ENCODE assay signal across 16 mouse cellular contexts in the genomic region with DNA sequence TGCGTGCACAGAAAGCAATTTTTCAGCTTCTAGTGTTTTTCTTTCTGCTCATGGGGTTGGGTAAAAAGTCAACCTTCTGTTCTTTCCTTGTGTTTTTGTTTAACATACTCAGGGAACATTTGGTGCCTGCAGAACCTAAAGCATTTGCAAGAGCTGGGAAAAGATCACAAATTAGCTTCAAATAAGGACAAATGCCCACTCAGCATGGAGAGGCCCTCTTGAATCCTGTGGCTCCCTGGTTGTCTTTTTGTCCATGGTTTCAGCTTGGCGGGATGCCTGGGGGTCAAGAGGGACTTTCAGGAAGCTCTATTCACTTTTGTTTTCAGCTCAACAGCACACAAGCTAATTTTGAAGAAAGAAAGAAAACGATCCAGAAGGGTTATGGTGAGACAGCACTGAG.
DNase-seq lines count a peak whose midpoint lies in the region; ATAC-seq lines count a peak whose summit lies in the region.
"Had no signal": no experiment of that assay in that cellular context is flagged by ENCODE, and none has a peak within 500 bp of the region (broad histone marks: within the 10 kb centered on the region; RNA-seq: fewer than 3 reads in every experiment).

No protein-coding gene starts in this region.

- no peaks in the 10 kb centered on the region for H3K4me1 ChIP-seq in liver, embryonic 12.5 days
- H3K4me1 ChIP-seq: heart, embryonic 12.5 days; liver, embryonic 15.5 days; midbrain, embryonic 12.5 days; neural tube, embryonic 13.5 days had no signal

- H3K4me3 ChIP-seq in liver, embryonic 12.5 days = no peak overlapping the region
- H3K4me3 ChIP-seq: gastrocnemius, adult 2 months; heart, embryonic 12.5 days; hindbrain, embryonic 10.5 days; liver, embryonic 15.5 days; midbrain, embryonic 12.5 days; neural tube, embryonic 13.5 days had no signal

- H3K4me2 ChIP-seq in liver, embryonic 12.5 days = no peak overlapping the region
- H3K4me2 ChIP-seq: heart, embryonic 12.5 days; liver, embryonic 15.5 days; midbrain, embryonic 12.5 days; neural tube, embryonic 13.5 days had no signal

- no peaks in the 10 kb centered on the region for H3K9me3 ChIP-seq in liver, embryonic 12.5 days (replicated peaks)
- H3K9me3 ChIP-seq: heart, embryonic 12.5 days; hindbrain, embryonic 10.5 days; liver, embryonic 15.5 days; midbrain, embryonic 12.5 days; neural tube, embryonic 13.5 days had no signal

- no peak overlapping the region for H3K9ac ChIP-seq in liver, embryonic 12.5 days
- H3K9ac ChIP-seq: heart, embryonic 12.5 days; liver, embryonic 15.5 days; midbrain, embryonic 12.5 days; neural tube, embryonic 13.5 days had no signal

- H3K27ac ChIP-seq in liver, embryonic 12.5 days = no peak overlapping the region
- H3K27ac ChIP-seq: gastrocnemius, adult 2 months; hindbrain, embryonic 10.5 days; liver, embryonic 15.5 days; midbrain, embryonic 12.5 days; neural tube, embryonic 13.5 days had no signal

- no peaks in the 10 kb centered on the region for H3K36me3 ChIP-seq in liver, embryonic 12.5 days
- H3K36me3 ChIP-seq: heart, embryonic 12.5 days; hindbrain, embryonic 10.5 days; liver, embryonic 15.5 days; midbrain, embryonic 12.5 days; neural tube, embryonic 13.5 days had no signal

- DNase-seq in left cerebral cortex, adult 11 months (ENCODE audit: low spot score) = peak; percentile 4
- no peak for DNase-seq in left cerebral cortex, postnatal 25 days (ENCODE audit: low spot score in 2 of 2)
- peak; percentile 53 for DNase-seq in brain, adult 2 months (ENCODE audit: low read depth, low spot score)
- DNase-seq in layer of hippocampus, adult 11-12 months (ENCODE audit: low spot score) = peak; percentile 38
- peak; percentile 18 for DNase-seq in lung, postnatal 10 days
- no peak for DNase-seq in frontal cortex, postnatal 36 days (ENCODE audit: low spot score in 2 of 2)
- DNase-seq: gastrocnemius, adult 2 months; kidney, adult 9 months; spleen, adult 18-20 months had no signal

- WGBS in liver, embryonic 12.5 days (ENCODE audit: insufficient replicate concordance) = 55% methylated on average over 3 of the region's 3 CpGs

- ATAC-seq in liver, embryonic 12.5 days = no peak
- no peak for ATAC-seq in inflammation-experienced regulatory T-cells, adult 6 months

- H3K27me3 ChIP-seq in liver, embryonic 12.5 days (replicated peaks) = no peaks in the 10 kb centered on the region
- H3K27me3 ChIP-seq: heart, embryonic 12.5 days; liver, embryonic 15.5 days; neural tube, embryonic 13.5 days had no signal

- intact Hi-C loops in left cerebral cortex, postnatal 25 days (cut with DNase I) = no loop called here

Comparison
In these comparisons a context has a peak if more than half of its experiments do, and no peak if none do; other contexts are left out.
1. DNase-seq: peak in left cerebral cortex, adult 11 months (single experiment), brain, adult 2 months (single experiment), layer of hippocampus, adult 11-12 months (single experiment) and lung, postnatal 10 days (single experiment); none in left cerebral cortex, postnatal 25 days (0 of 2) and frontal cortex, postnatal 36 days (0 of 2).